Comparison of ENCODE assay signal across 9 mouse cellular contexts in the genomic region with DNA sequence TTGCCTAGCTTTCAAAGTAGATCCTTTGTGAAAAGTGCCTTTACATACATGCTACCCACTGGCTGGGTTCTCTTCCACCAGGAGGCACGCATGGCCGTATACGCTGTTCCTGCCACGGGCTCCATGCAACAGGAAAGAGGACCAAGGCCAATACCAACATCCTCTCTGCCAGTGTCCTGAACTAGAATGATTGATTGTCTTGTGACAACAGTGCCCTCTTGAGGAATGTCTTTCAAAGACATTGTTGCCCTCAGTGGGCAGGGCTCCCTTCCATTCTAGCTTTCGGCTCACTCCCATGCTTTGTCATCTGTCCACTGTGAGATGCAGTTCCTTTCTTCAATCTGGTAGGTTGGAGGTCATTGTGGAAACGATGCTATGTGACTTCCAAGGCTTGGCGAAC. TPM values are rescaled to one million over a fixed set of nuclear protein-coding genes. Genes with fewer than 3 reads are reported as not detected.
DNase-seq lines count a peak whose midpoint lies in the region; ATAC-seq and TF ChIP-seq lines count a peak whose summit lies in the region.
"Had no signal": no experiment of that assay in that cellular context is flagged by ENCODE, and none has a peak within 500 bp of the region (broad histone marks: within the 10 kb centered on the region; RNA-seq: fewer than 3 reads in every experiment).

No protein-coding gene starts in this region.

- H3K9ac ChIP-seq in heart, embryonic 12.5 days: no peak overlapping the region
- H3K9ac ChIP-seq in liver, postnatal 0 days (replicated peaks): no peak overlapping the region
- no peak overlapping the region for H3K9ac ChIP-seq in liver, embryonic 12.5 days

- no peak for ATAC-seq in heart, embryonic 12.5 days (ENCODE audit: insufficient number of reproducible peaks, low FRiP score)
- ATAC-seq in liver, postnatal 0 days: 0 out of 2 replicates have a peak, but pooled peaks have one; percentile 21
- ATAC-seq in liver, embryonic 12.5 days: no peak

- no peak overlapping the region for H3K4me3 ChIP-seq in heart, embryonic 12.5 days
- H3K4me3 ChIP-seq in liver, postnatal 0 days (ENCODE audit: low read depth, low read length): no peak overlapping the region
- H3K4me3 ChIP-seq in liver, embryonic 12.5 days: no peak overlapping the region
- H3K4me3 ChIP-seq: myocyte had no signal

- peaks cover 10% of the 10 kb centered on the region; the same call in 1 of the 2 replicates for H3K4me1 ChIP-seq in heart, embryonic 12.5 days (replicated peaks)
- H3K4me1 ChIP-seq in liver, postnatal 0 days (ENCODE audit: insufficient read depth): no peaks in the 10 kb centered on the region
- no peaks in the 10 kb centered on the region for H3K4me1 ChIP-seq in liver, embryonic 12.5 days

- TF ChIP-seq CTCF in liver, postnatal 0 days (IDR thresholded peaks at IDR 0.05; ENCODE audit: low read depth): peak; percentile 74

- no peak overlapping the region for H3K4me2 ChIP-seq in heart, embryonic 12.5 days
- no peak overlapping the region for H3K4me2 ChIP-seq in liver, postnatal 0 days (ENCODE audit: low read depth, low read length)
- no peak overlapping the region for H3K4me2 ChIP-seq in liver, embryonic 12.5 days

- H3K27ac ChIP-seq in heart, embryonic 12.5 days (ENCODE audit: poor library complexity, severe bottlenecking): no peak overlapping the region
- no peak overlapping the region for H3K27ac ChIP-seq in liver, postnatal 0 days (ENCODE audit: low read depth)
- no peak overlapping the region for H3K27ac ChIP-seq in liver, embryonic 12.5 days

- H3K36me3 ChIP-seq in heart, embryonic 12.5 days: no peaks in the 10 kb centered on the region
- no peaks in the 10 kb centered on the region for H3K36me3 ChIP-seq in liver, postnatal 0 days (replicated peaks; ENCODE audit: insufficient read depth, low read length)
- H3K36me3 ChIP-seq in liver, embryonic 12.5 days: no peaks in the 10 kb centered on the region

- H3K27me3 ChIP-seq in heart, embryonic 12.5 days (replicated peaks): no peaks in the 10 kb centered on the region
- H3K27me3 ChIP-seq in liver, postnatal 0 days (ENCODE audit: insufficient read depth, low read length): no peaks in the 10 kb centered on the region
- H3K27me3 ChIP-seq in liver, embryonic 12.5 days (replicated peaks): no peaks in the 10 kb centered on the region

- WGBS in heart, embryonic 12.5 days: 47% methylated on average over 7 of the region's 7 CpGs
- 39% methylated on average over 7 of the region's 7 CpGs for WGBS in liver, postnatal 0 days (ENCODE audit: insufficient replicate concordance)
- 42% methylated on average over 7 of the region's 7 CpGs for WGBS in liver, embryonic 12.5 days (ENCODE audit: insufficient replicate concordance)

- H3K9me3 ChIP-seq in heart, embryonic 12.5 days (replicated peaks): no peaks in the 10 kb centered on the region
- H3K9me3 ChIP-seq in liver, postnatal 0 days (ENCODE audit: low read length): no peaks in the 10 kb centered on the region
- H3K9me3 ChIP-seq in liver, embryonic 12.5 days (replicated peaks): no peaks in the 10 kb centered on the region

- DNase-seq in heart, adult 18-20 months: peak; percentile 37 to 38
- no peak for DNase-seq in liver, postnatal 0 days
- DNase-seq in brain, adult 2 months (ENCODE audit: low read depth, low spot score): peak; percentile 70
- peak; percentile 43 for DNase-seq in lung, postnatal 25 days (ENCODE audit: low spot score)
- no peak for DNase-seq in T-cell, adult 2 months (ENCODE audit: low spot score)
- no peak for DNase-seq in spleen, postnatal 14 days (ENCODE audit: low spot score in 2 of 2)

- TF ChIP-seq EP300 in liver, postnatal 0 days (IDR thresholded peaks at IDR 0.05; ENCODE audit: low read depth): no peak

RNA-seq across cellular contexts. Expression of a gene that starts 16.2 kb away (rescaled TPM):
- 10 to 100 TPM; 28.6 to 28.7 TPM for total RNA-seq in heart, adult 18-20 months (2021)
- 95.0 and 102 TPM in 2 replicates for polyA plus RNA-seq in heart, embryonic 12.5 days (2016; fragmentation: Nextera tagmentation; extraction: Ambion mirVana)
- polyA plus RNA-seq in liver, postnatal 0 days (2015; fragmentation: Nextera tagmentation; extraction: Ambion mirVana): 69.8 and 74.1 TPM in 2 replicates
- polyA plus RNA-seq in liver, embryonic 12.5 days (2016; fragmentation: Nextera tagmentation; extraction: Ambion mirVana): 104 and 111 TPM in 2 replicates

RNA-seq across cellular contexts. Expression of a gene that starts 21.8 kb away (rescaled TPM):
- 10 to 100 TPM; 41.2 to 48.5 TPM for total RNA-seq in heart, adult 18-20 months (2021)
- polyA plus RNA-seq in heart, embryonic 12.5 days (2016; fragmentation: Nextera tagmentation; extraction: Ambion mirVana): 314 and 325 TPM in 2 replicates
- 174 and 204 TPM in 2 replicates for polyA plus RNA-seq in liver, postnatal 0 days (2015; fragmentation: Nextera tagmentation; extraction: Ambion mirVana)
- 493 and 510 TPM in 2 replicates for polyA plus RNA-seq in liver, embryonic 12.5 days (2016; fragmentation: Nextera tagmentation; extraction: Ambion mirVana)

RNA-seq across cellular contexts. Expression of a gene that starts 47.7 kb away (rescaled TPM):
- 10 to 100 TPM; 81.9 to 86.8 TPM for total RNA-seq in heart, adult 18-20 months (2021)
- 59.4 and 64.7 TPM in 2 replicates for polyA plus RNA-seq in heart, embryonic 12.5 days (2016; fragmentation: Nextera tagmentation; extraction: Ambion mirVana)
- 69.6 and 80.4 TPM in 2 replicates for polyA plus RNA-seq in liver, postnatal 0 days (2015; fragmentation: Nextera tagmentation; extraction: Ambion mirVana)
- 41.5 and 45.9 TPM in 2 replicates for polyA plus RNA-seq in liver, embryonic 12.5 days (2016; fragmentation: Nextera tagmentation; extraction: Ambion mirVana)

RNA-seq across cellular contexts. Expression of a gene that starts 54.8 kb away (rescaled TPM):
- 10 to 100 TPM; 17.2 to 19.3 TPM for total RNA-seq in heart, adult 18-20 months (2021)
- polyA plus RNA-seq in heart, embryonic 12.5 days (2016; fragmentation: Nextera tagmentation; extraction: Ambion mirVana): 140 and 158 TPM in 2 replicates
- 15.2 and 17.2 TPM in 2 replicates for polyA plus RNA-seq in liver, postnatal 0 days (2015; fragmentation: Nextera tagmentation; extraction: Ambion mirVana)
- 45.2 and 46.2 TPM in 2 replicates for polyA plus RNA-seq in liver, embryonic 12.5 days (2016; fragmentation: Nextera tagmentation; extraction: Ambion mirVana)

Comparison
In these comparisons a context has a peak if more than half of its experiments do, and no peak if none do; other contexts are left out.
1. DNase-seq: peak in heart, adult 18-20 months (2 of 2), brain, adult 2 months (single experiment) and lung, postnatal 25 days (single experiment); none in liver, postnatal 0 days (single experiment), T-cell, adult 2 months (single experiment) and spleen, postnatal 14 days (0 of 2).